Mouse (Mus musculus) left cerebral cortex, postnatal 14 days (tissue): ENCODE results near the gene Lrrc4b. TPM values are rescaled to one million over a fixed set of nuclear protein-coding genes. Genes with fewer than 3 reads are reported as not detected.

ENCODE experiments used
- DNase-seq, 2 experiments: peaks; one replicate each; pipeline ENCODE4 v3.0.0; 2021 to 2022; ENCODE audit warnings: low spot score in 2 of 2, mixed read lengths in 1 of 2
- intact Hi-C: fragments of 180-260 bp; cut with DNase I; formaldehyde crosslinking; loops from one replicate; pipeline ENCODE4 v1.15.1; 2025
- total RNA-seq, 2 experiments: library from RNA; stranded (reverse); gene quantifications; 2 replicates each; pipeline ENCODE4 v1.2.3; 2021

Lrrc4b gene
- total RNA-seq, 2 experiments from 2014 or later: 269 to 330 TPM

DNA sequence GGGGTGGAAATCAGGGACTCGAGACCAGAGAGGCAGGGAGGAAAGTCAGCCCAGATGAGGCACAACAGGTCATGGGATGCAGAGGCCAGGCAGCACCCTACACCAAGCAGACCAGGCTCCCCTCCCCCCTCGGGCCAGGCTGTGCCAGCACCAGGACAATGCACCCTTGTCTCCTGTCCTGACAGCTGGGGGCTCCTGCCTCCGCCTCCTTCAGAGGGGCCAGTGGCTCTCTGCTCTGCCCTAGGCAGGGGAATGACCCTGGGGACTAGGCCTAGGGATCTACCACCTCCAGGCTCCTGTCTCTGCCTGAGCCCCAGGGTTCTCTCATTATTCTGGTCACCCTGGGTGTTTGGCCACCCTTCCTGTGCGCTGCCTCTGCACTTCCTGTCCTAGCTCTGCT, 45.6 kb downstream of the Lrrc4b start:
- intact Hi-C loops: loop anchor here (2.0 kb wide), 1 partner anchor 20 kb away; no protein-coding TSS in a partner anchor

DNA sequence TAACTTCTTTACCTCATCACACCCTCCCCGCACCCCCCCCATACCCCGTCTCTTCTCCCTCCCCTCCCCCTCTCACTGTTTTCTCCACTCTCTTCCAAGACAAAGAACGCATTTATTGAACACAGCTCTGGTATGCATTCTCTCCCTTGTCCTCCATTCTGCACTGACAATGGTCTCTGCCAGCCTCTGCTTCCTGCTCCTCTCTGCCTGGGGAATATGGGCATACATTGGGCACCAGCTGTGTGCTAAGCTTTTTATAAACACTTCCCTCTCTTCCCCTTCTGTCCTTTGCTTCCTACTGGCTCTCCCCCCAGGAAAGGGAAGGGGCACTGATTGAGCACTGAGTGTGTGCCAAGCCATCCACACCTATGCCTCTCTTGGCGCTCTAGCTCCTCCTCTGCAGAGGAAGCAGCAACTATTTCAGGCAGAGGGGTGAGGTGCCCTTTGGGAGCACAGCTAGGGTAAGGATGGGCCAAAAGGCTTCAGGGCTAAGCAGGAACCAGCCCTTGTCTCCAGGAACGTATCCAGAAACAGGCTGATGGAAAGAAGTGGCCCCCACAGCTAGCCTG, 46.3 kb downstream of the Lrrc4b start:
- DNase-seq: no peak
- intact Hi-C loops: loop anchor here (2.0 to 5.0 kb wide), 3 partner anchors 20 to 218 kb away; partner anchors contain the start of gene Acp4

More for the DNA sequence above, 45.6 kb downstream of the Lrrc4b start:
- peak; percentile 53 to 77 for DNase-seq

DNA sequence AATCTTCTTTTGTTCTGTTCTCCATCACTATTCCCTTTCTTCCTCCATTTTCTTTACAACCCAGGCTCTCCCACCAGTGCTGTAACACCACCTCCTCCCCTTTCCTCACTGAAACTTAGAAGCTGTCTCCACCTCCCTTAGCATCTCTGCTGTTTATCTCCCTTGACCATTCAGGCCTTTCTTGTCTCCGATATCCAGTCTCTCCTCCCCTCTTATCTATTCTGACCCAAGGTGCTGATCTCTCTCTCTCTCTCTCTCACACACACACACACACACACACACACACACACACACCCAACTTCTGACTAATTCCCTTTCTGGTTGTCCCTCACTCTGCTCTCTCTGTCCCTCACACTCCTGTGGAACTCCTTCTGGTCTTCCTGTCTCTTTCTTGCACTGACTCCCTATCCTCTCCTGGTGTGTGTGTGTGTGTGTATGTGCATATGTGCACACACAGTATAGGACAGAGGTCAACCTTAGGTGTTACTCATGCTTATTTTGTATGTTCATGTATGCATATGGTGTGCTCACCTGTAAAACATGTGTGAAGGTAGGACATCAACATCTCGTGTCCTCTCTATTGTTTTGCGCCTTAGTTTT, 54.1 kb downstream of the Lrrc4b start:
- DNase-seq: no peak
- intact Hi-C loops: loop anchor here (5.0 kb wide), 1 partner anchor 86 kb away; no protein-coding TSS in a partner anchor

DNA sequence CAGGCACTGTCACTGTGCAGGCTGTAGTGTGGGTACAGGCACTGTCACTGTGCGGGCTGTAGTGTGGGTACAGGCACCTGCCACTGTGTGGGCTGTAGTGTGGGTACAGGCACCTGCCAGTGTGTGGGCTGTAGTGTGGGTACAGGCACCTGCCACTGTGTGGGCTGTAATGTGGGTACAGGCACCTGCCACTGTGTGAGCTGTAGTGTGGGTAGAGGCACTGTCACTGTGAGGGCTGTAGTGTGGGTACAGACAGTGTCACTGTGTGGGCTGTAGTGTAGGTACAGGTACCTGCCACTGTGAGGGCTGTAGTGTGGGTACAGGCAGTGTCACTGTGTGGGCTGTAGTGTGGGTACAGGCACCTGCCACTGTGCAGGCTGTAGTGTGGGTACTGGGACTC, 55.3 kb downstream of the Lrrc4b start:
- intact Hi-C loops: loop anchor here (5.0 kb wide), 1 partner anchor 87 kb away; no protein-coding TSS in a partner anchor
- DNase-seq: no peak

DNA sequence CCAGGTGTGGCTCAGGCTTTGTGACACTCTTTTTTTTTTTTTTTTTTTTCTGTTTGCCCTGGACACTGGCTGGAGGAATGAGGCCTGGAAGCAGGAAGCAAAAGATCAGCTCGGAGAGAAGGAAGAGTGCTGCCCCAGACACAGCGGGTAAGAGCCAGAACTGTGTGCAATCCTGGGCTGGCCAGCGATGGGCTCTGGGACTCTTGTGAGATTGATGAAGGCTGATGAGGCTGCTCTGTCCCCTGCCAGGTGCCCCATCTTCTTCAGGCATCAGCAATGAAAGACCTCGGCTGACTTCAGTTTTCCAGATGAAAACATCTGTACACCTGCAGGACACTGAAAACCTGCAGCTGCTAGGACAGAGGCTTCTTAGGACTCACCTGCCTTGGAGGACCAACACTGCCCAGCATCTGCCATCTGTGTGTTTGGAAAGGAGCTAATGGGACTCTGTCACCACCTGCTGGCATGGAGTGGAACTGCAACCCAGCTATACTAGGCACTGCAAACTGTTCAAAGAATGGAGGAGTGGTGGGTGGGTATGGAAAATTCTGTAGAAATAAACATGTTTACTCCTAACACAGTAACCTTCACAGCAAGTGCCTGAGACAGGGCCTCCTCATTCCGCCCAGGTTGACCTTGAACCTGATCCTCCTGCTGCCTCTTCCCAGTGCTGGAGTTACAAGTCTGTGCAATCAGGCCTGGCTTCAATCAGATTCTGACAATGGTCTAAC, 56.2 kb downstream of the Lrrc4b start:
- intact Hi-C loops: loop anchor here (5.0 kb wide), 1 partner anchor 88 kb away; no protein-coding TSS in a partner anchor

DNA sequence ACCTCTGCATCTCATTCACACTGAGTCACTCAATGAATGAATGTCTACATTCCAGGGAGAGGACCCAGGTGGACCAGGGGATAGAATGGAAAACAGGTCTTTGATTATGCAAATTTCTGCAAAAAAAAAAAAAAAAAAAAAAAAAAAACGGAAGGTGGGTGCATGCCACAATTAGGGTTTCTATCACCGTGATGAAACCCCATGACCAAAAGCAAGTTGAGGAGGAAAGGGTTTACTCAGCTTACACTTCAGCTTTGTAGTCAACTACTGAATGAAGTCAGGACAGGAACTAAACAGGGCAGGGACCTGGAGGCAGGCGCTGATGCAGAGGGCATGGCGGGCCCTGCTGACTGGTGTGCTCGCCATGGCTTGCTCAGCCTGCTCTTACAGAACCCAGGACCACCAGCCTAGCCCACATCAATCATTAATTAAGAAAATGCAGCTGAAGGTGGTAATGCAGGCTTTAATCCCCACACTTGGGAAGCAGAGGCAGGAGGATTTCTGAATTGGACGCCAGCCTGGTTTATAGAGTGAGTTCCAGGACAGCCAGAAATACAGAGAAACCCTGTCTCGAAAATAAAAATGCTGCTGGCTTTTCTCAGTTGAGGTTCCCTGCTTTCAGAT, 56.9 kb downstream of the Lrrc4b start:
- intact Hi-C loops: no loop called here
- DNase-seq: peak in 1 of 2 experiments; percentile 1

More for the DNA sequence above, 56.2 kb downstream of the Lrrc4b start:
- DNase-seq: peak; percentile 83 to 87

DNA sequence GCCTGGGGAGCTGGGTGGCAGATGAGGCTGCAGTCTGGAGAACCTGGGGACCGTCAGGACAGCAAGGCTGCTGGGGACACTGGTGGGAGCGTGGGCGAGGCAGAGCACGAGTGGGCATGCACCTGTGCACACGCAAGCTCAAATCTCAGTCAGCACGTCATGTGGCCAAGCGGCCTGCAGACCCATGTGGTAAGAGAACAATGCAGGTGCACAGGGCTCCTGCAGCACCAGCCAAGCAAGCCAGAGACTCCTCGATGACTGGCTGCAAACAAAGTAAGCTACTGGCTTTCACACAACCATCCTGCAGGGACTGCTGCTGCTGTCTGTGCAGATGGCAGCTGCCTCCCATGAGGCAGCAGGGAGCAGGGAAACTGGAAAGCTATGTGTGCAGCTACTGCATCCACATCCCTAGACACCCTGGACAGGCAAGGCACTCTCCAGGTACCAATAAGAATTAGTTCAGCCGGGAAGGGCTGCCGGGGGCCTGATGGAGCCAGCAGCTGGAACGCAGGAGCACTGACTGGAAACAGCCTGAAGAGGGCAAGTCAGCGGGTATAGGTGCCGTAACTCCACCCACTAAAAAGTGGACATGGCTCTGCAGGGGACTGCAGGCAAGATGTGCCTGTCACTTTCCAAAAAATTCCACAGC, 58.2 kb downstream of the Lrrc4b start:
- DNase-seq: no peak
- intact Hi-C loops: no loop called here

DNA sequence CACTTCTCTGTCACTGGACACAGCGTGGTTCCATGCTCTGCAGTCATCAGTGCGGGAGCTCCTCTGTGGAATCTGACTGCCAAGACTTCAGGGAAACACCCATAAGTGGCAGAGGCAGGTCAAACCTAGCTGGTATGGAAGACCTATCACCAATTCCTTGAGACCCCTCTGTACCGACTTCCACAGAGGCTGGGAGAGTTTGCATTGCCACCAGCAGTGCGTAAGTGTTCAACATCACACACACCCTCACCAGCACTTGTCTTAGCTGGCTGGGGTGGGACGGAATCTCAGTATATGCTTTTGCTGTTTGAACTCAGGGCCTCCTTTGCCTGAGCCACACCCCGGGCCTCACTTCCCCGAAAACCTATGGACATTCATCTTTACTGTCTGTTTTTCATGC, 59.1 kb downstream of the Lrrc4b start:
- no peak for DNase-seq
- intact Hi-C loops: no loop called here

DNA sequence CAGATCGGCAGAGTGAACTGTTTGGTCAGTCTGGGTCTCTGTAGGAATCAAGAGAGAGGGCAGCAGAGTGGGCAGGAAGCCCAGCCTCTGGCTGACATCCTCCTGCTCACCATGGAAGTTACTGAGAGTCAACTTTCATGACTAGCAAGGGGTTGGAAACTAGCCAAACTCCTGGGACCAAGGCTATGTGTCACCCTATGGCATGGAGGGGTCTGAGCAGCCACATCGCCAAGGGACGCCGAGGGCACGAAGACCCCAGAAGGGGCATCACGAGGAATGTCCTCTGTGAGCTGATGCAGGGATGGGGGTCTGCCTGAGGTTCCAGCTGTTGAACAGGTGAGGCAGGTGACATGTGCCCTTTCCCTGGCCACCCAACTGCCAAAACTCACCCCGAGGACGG, 59.7 kb downstream of the Lrrc4b start:
- intact Hi-C loops: no loop called here
- DNase-seq: no peak

DNA sequence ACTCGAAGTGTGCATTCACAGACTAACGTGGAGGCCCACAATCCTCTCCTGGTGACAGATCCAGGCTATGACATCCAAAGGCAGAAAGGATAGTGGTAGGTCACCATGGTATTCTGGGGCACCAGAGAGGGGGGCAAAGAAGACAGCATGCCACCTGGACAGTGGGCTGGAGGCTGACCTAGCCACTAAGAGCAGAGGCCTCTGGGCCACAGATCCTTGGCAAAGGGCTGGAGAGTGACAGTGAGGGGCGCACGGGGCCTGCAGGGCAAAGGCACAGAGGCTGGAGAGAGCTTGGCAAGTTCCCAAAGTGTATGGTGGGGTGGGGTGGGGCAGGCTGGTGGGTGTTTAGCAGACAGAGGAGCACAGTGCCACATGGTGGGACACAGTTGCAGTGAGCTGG, 61.5 kb downstream of the Lrrc4b start:
- no peak for DNase-seq
- intact Hi-C loops: no loop called here

DNA sequence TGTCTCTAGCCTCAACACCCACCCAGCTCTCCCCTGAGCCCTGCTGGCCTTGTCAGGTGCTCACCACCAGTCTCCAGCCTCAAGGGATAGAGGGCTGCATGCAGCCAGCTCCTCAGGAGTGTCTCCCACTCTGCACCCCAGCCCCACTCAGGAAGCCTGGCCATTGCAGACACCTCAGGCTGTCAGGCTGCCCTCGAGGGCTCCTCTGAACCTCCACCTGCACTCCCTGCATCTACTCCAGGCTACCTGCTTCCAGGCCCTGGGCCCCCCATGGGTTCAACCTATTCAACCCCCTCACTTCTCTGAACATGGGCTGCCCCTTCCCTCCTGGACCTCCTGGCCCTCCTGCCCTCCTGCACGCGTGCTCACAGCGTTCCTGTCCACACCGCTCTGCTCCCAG, 62.6 kb downstream of the Lrrc4b start:
- intact Hi-C loops: no loop called here

DNA sequence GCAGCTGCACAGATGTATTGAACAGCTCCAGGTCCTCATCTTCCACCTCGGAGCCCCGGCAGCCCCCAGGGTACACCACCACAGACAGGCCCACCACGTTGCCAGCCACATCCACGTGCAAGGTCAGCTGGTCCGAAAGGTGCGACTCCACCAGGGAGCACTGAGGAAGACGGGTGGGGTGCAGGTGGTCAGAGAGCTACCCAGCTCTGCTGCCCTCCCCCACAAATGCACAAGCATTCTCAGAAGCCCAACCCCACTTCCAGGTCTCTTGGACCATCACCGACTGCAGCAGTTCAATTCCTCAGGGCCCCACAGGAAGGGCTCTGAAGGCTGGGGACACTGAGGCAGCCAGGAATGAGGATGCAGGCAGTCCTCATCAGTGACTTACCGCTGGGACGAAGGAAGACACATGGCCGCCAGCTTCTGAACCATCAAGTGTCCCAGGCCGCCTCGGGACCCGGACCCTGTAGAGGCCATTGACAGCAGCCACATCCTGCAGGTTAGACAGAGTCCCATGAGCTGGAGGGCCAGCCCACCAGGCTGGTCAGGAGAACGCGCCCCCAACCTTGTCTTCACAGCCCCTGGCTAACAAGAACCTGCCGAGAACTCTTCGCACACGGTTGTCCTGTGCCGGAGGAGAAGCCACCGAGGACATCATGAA, 63.5 kb downstream of the Lrrc4b start:
- DNase-seq: no peak
- intact Hi-C loops: no loop called here

More for the DNA sequence above, 62.6 kb downstream of the Lrrc4b start:
- no peak for DNase-seq

DNA sequence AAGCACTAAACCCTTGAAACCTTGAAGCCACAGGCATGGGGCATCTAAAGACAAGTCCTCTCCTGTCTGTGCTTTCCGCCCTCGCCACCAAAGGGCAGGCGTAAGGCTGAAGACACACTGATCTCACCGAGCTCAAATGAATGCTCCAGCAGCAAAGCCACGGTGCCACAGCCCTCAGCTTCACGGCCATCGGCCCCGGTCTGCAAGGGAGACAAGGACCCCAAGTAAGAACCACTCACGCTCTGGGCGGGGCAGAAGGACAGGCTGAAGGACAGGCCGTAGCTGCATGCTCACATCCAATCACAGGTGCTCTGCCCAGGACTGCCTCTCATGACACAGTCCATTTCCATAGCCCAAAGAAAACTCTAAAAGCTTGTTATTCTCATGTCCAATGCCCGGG, 65.9 kb downstream of the Lrrc4b start:
- intact Hi-C loops: loop anchor here (2.0 kb wide), 1 partner anchor 20 kb away; no protein-coding TSS in a partner anchor
- no peak for DNase-seq

DNA sequence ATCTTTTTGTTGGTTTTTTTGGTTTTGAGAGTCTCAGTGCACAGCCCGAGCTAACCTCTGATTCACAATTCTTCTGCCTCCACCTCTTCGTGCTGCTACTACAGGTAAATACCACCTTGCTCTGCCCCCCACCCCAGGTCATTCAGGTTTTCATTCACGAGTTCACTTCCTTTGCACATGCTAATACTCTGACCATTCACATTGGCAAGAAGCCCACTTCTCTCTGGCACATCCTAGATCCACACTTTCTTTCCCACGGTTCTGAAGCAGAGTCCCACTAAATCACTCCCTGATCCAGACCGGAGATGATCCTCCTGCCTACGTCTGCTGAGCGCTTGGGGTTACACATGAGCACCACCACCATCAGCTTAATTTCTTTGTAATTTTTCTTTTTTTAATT, 66.3 kb downstream of the Lrrc4b start:
- DNase-seq: no peak
- intact Hi-C loops: loop anchor here (2.0 kb wide), 1 partner anchor 20 kb away; no protein-coding TSS in a partner anchor

DNA sequence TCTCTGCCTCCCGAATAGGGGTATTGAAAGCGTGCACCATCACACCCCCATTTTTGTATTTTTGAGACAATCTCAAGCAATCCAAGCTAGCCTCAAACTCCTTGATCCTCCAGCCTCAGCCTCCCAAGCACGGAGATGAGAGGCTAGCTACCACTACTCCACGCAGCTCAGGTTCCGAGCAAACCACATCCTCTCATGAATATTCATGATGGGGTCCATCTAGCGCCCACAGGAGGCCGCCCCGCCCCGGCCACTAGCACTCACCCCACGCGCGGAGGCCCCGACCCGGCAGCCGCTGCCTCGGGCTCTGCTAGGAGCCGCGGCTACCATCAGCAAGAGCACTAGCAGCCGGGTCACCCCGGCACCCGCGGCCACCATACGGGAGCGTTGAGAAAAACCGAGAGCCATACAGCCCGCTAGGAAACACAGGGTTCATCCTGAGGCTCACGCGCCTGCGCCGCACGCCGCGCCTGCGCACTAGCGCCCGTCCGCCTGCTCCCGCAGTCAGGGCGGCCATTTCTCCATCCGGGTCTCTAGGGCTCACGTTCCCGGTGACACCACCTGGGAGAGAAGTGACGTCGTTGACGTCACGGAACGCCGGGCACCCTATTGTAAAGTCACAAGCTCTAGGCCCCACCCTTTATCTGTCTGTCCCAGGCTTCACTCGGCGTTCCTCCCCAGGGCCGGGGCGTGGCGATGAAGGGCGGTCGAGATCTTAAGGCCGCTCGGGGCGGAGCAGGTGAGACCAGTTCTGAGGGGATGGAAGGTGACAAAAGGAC, 67.4 kb downstream of the Lrrc4b start, which contains the start of the genes Emc10 and Fam71e1:
Emc10 (minus strand) TSS at position 538 of the 779 bp plus-strand sequence.
Fam71e1 (plus strand) TSS at position 590 of the 779 bp plus-strand sequence.
- peak; percentile 99 for DNase-seq
- intact Hi-C loops: loop anchor here (2.0 kb wide), 1 partner anchor 21 kb away; no protein-coding TSS in a partner anchor

DNA sequence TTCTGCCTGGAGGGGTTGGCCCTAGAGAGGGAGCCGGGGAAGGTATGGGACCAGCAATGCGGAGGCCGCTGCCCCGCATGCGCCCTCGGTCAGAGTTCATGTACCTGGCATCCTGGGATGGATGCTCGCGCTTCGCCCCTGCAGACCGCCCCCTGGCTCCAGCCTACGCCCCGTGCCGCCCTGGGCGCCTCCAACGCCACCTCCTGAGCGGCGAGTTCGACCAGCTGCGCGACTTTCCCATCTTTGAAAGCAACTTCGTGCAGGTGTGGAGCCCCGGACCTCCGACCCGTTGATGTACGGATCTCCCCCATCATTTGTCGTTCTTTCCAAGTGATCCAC, 67.9 kb downstream of the Lrrc4b start:
- DNase-seq: no peak
- intact Hi-C loops: no loop called here

DNA sequence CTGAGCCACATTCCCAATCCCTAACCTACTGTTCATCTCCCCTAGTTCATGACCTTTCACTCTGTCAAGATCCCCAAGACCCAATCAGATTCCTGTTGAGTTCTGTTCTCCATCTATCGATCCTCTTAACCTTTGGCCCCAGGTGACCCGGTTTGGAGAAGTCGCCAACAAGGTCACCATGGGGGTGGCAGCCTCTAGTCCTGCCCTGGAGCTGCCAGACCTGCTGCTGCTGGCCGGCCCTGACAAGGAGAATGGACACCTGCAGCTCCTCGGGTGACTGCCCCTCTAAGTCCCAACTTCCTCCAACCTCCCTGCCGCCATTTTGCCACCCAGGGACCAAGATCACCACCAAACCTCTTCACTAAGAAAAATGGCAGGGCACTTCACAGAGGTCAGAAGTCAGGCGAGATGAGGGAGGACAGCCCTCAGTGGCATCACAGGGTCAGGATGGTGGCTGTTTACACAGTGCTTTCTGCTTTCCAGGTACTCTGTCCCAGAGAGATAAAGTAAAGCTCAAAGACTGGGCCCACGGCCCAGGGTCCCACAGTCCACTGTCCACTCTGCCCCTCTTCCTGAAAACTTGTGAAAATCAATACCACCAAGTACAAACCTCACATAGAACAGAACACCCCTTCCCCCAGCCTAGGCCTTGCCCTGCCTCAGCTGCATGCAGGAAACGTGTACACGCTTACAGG, 68.7 kb downstream of the Lrrc4b start:
- no peak for DNase-seq
- intact Hi-C loops: no loop called here
